Mouse (Mus musculus) embryo, embryonic 11.5 days (tissue): ENCODE data around the gene Dennd6a.
"Not testable (repeated sequence)": the region's sequence is repeated elsewhere in the genome, so short reads cannot be mapped to it uniquely, and the experiment has no call there.

Source experiments
- DNase-seq: peaks from one replicate; pipeline ENCODE4 v3.0.0-alpha.2; 2012; ENCODE audit warnings: low read depth, low spot score

Dennd6a gene

GRCm38 (mm10) chr14:26573556-26573955 is at the start of gene Dennd6a:
Gene Dennd6a, plus strand, starts transcription at chr14:26573856.
- not testable (repeated sequence) for DNase-seq

GRCm38 (mm10) chr14:26525955-26526354 is 47.7 kb upstream of the Dennd6a start:
- no peak for DNase-seq

GRCm38 (mm10) chr14:26528296-26528695 is 45.4 kb upstream of the Dennd6a start:
- DNase-seq, result no peak

- DNase-seq, result no peak
Observed at GRCm38 (mm10) chr14:26530350-26530749, 43.3 kb upstream of the Dennd6a start.

- DNase-seq, result no peak
Observed at GRCm38 (mm10) chr14:26531410-26532313, 42.0 kb upstream of the Dennd6a start.

GRCm38 (mm10) chr14:26532752-26533151 is 40.9 kb upstream of the Dennd6a start:
- DNase-seq, result no peak

GRCm38 (mm10) chr14:26533267-26533666 is 40.4 kb upstream of the Dennd6a start:
- no peak for DNase-seq

- DNase-seq, result peak; percentile 13
Observed at GRCm38 (mm10) chr14:26533821-26534756, 39.6 kb upstream of the Dennd6a start.

- DNase-seq, result peak; percentile 99
Observed at GRCm38 (mm10) chr14:26534757-26535479, 38.7 kb upstream of the Dennd6a start, which contains the start of gene Slmap. Gene Slmap, minus strand, starts transcription at chr14:26534931.

- no peak for DNase-seq
Observed at GRCm38 (mm10) chr14:26539241-26539640, 34.4 kb upstream of the Dennd6a start.

- no peak for DNase-seq
Observed at GRCm38 (mm10) chr14:26540577-26540976, 33.1 kb upstream of the Dennd6a start.

GRCm38 (mm10) chr14:26542136-26542535 is 31.5 kb upstream of the Dennd6a start:
- no peak for DNase-seq

- DNase-seq, result no peak
Observed at GRCm38 (mm10) chr14:26547516-26548488, 25.9 kb upstream of the Dennd6a start.

- no peak for DNase-seq
Observed at GRCm38 (mm10) chr14:26550712-26551111, 22.9 kb upstream of the Dennd6a start.

GRCm38 (mm10) chr14:26552441-26552840 is 21.2 kb upstream of the Dennd6a start:
- no peak for DNase-seq

GRCm38 (mm10) chr14:26552853-26553252 is 20.8 kb upstream of the Dennd6a start:
- no peak for DNase-seq

- DNase-seq, result no peak
Observed at GRCm38 (mm10) chr14:26557581-26557980, 16.1 kb upstream of the Dennd6a start.

GRCm38 (mm10) chr14:26558536-26558935 is 15.1 kb upstream of the Dennd6a start:
- DNase-seq, result no peak

- DNase-seq, result no peak
Observed at GRCm38 (mm10) chr14:26562247-26562646, 11.4 kb upstream of the Dennd6a start.

- no peak for DNase-seq
Observed at GRCm38 (mm10) chr14:26569880-26570279, 3.8 kb upstream of the Dennd6a start.
